Mouse (Mus musculus): ENCODE data around the gene Rbpjl. TPM values are rescaled to one million over a fixed set of nuclear protein-coding genes. Genes with fewer than 3 reads are reported as not detected.
A peak's percentile ranks its signal among the peaks of the same experiment; 100 is the strongest.

Gene Rbpjl
- total and polyA plus RNA-seq, 3 experiments = 0.18 TPM; not detected in 2

GRCm38 (mm10) chr2:164386953-164387352 is 16.0 kb upstream of the Rbpjl start:
- Histone ChIP-seq H3K79me2 (replicated peaks; ENCODE audit: control insufficient read depth, insufficient read depth, low read length) (no peaks in the 10 kb centered on the region), H3K4me3 (no peak overlapping the region), H3K27me3 (ENCODE audit: control insufficient read depth, insufficient read depth, low read length) (peaks cover 3% of the 10 kb centered on the region; the same call in 1 of the 2 replicates), H3K27ac (no peak overlapping the region), H3K9ac (ENCODE audit: low read depth, low read length) (no peak overlapping the region), H3K36me3 (ENCODE audit: control insufficient read depth, insufficient read depth, low read length) (no peaks in the 10 kb centered on the region), H3K4me1 (ENCODE audit: control insufficient read depth, insufficient read depth, low read length) (no peaks in the 10 kb centered on the region; the same call in 1 of the 2 replicates)
- intact Hi-C loops (cut with DNase I) = loop anchor here (5.0 kb wide), 1 partner anchor 285 kb away; no protein-coding TSS in a partner anchor
- no peak for DNase-seq
- 15% methylated on average over 8 of the region's 8 CpGs for WGBS
- TF ChIP-seq EP300 (IDR thresholded peaks at IDR 0.05; ENCODE audit: insufficient read depth, low read depth, low read length) (no peak), CTCF (IDR thresholded peaks at IDR 0.05) (peak; percentile 54)

DNA sequence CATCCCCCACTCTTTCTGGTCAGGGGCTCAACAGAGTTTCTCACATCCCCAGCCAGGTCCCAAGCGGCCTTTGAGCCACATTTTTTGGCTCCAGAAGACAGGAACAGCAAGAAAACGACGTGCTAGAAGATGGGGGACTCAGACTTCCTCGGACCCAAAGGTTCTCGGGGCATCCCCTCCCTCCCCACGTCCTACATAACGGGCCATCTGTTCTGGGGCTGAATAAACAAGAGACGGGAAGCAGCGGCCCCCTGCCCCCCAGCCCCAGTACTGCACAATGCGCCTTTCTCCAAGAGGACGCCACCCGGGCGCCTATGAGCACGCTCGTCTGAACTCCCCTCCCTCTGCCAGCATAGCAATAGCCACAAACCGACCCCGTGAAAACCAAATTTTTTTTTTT is 13.9 kb upstream of the Rbpjl start, which contains the start of gene Slpi:
TSS of gene Slpi (minus strand) at position 76 of the 400 bp plus-strand sequence.
- no peak for DNase-seq
- Histone ChIP-seq H3K27ac (no peak within 1 kb of the TSS), H3K4me1 (ENCODE audit: control insufficient read depth, insufficient read depth, low read length) (no peaks in the 10 kb centered on the region; the same call in 1 of the 2 replicates), H3K4me3 (peak within 1 kb of the TSS; percentile 43), H3K27me3 (ENCODE audit: control insufficient read depth, insufficient read depth, low read length) (peaks cover 3% of the 10 kb centered on the region; the same call in 1 of the 2 replicates), H3K79me2 (replicated peaks; ENCODE audit: control insufficient read depth, insufficient read depth, low read length) (no peaks in the 10 kb centered on the region), H3K36me3 (ENCODE audit: control insufficient read depth, insufficient read depth, low read length) (no peaks in the 10 kb centered on the region), H3K9ac (ENCODE audit: low read depth, low read length) (peak within 1 kb of the TSS; percentile 57)
- intact Hi-C loops (cut with DNase I) = loop anchor here (5.0 kb wide), 1 partner anchor 287 kb away; no protein-coding TSS in a partner anchor
- WGBS = 2% methylated on average over 17 of the region's 17 CpGs
- TF ChIP-seq POLR2A (IDR thresholded peaks at IDR 0.05; ENCODE audit: insufficient read depth, low read depth, low read length) (no peak), EP300 (IDR thresholded peaks at IDR 0.05; ENCODE audit: insufficient read depth, low read depth, low read length) (no peak), CTCF (IDR thresholded peaks at IDR 0.05) (no peak)

DNA sequence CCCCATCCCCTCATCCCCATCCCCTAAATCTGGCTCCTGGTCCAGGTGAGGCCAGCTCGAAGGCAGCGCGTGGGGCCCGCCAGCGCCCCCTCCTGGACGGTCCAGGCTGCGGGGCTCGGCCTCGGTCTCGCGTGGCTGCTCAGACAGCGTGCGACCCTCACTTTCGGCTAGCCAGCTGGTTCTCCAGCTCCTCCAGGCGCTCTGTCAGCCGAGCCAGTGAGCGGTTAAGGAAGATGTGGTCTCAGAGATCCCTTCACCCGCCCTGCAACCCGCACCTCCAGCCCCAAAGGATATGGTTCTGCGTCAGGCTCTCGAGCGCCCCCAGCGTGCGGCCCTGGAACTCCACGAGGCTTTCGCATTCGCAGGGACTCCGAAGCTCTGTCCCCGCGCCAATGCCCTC is 13.4 kb upstream of the Rbpjl start:
- peaks cover 3% of the 10 kb centered on the region; the same call in 1 of the 2 replicates for H3K27me3 ChIP-seq (ENCODE audit: control insufficient read depth, insufficient read depth, low read length)
- no peaks in the 10 kb centered on the region for H3K36me3 ChIP-seq (ENCODE audit: control insufficient read depth, insufficient read depth, low read length)
- H3K4me3 ChIP-seq = peak overlapping the region; percentile 43
- peak overlapping the region; percentile 57 for H3K9ac ChIP-seq (ENCODE audit: low read depth, low read length)
- WGBS = under 1% methylated on average over 30 of the region's 30 CpGs
- DNase-seq = peak; percentile 74 to 87
- TF ChIP-seq EP300 (IDR thresholded peaks at IDR 0.05; ENCODE audit: insufficient read depth, low read depth, low read length) (no peak), POLR2A (IDR thresholded peaks at IDR 0.05; ENCODE audit: insufficient read depth, low read depth, low read length) (no peak), CTCF (IDR thresholded peaks at IDR 0.05) (peak; percentile 83)
- H3K4me1 ChIP-seq (ENCODE audit: control insufficient read depth, insufficient read depth, low read length) = no peaks in the 10 kb centered on the region; the same call in 1 of the 2 replicates
- intact Hi-C loops (cut with DNase I) = loop anchor here (5.0 kb wide), 1 partner anchor 287 kb away; no protein-coding TSS in a partner anchor
- no peak overlapping the region for H3K27ac ChIP-seq
- H3K79me2 ChIP-seq (replicated peaks; ENCODE audit: control insufficient read depth, insufficient read depth, low read length) = no peaks in the 10 kb centered on the region

DNA sequence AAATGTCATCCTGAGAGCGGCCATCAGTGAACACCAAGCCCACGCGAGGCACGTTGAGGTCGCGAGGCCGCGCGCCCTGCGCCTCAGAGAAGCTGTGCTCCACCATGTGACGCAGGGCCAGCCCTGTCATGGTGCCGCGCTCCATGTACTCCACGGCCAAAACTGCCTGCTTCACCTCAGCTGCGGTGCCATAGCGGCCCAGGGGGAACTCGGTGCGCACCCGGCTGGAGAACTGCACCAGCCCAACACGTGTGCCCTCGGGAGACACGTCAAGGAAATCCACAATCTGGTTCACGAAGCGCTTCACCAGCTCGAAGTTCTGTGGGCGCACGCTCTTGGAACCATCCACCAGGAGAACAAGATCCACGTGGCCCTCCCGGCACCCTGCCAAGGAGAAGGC is 9.8 kb upstream of the Rbpjl start:
- Histone ChIP-seq H3K27ac (no peak overlapping the region), H3K9ac (ENCODE audit: low read depth, low read length) (no peak overlapping the region), H3K27me3 (ENCODE audit: control insufficient read depth, insufficient read depth, low read length) (peaks cover 3% of the 10 kb centered on the region; the same call in 1 of the 2 replicates), H3K4me3 (no peak overlapping the region), H3K36me3 (ENCODE audit: control insufficient read depth, insufficient read depth, low read length) (no peaks in the 10 kb centered on the region), H3K4me1 (ENCODE audit: control insufficient read depth, insufficient read depth, low read length) (no peaks in the 10 kb centered on the region), H3K79me2 (replicated peaks; ENCODE audit: control insufficient read depth, insufficient read depth, low read length) (no peaks in the 10 kb centered on the region)
- no peak for DNase-seq
- TF ChIP-seq CTCF (IDR thresholded peaks at IDR 0.05) = no peak
- TF ChIP-seq EP300 (IDR thresholded peaks at IDR 0.05; ENCODE audit: insufficient read depth, low read depth, low read length) = no peak
- TF ChIP-seq POLR2A (IDR thresholded peaks at IDR 0.05; ENCODE audit: insufficient read depth, low read depth, low read length) = no peak
- intact Hi-C loops (cut with DNase I) = no loop called here
- WGBS = 77% methylated on average over 29 of the region's 29 CpGs

DNA sequence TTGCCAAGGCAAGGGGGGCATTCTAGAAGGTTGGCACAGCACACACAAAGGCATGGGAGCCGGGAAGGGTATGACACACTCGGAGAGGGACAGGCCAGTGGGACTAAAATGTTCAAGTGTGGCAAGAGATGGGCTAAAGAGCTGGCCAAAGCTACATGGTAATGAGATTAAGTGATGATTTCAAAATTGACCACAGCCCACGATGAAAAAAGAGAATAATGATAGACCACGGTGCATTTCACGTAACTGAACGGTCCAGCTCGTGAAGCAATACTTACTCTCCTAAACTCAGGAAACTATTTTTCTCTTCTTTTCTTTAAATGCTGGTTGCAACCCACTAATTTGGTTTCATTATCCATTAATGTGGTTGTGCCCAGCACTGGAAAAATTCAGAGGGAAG is 6.9 kb upstream of the Rbpjl start:
- WGBS = 88% methylated on average over 7 of the region's 7 CpGs
- intact Hi-C loops (cut with DNase I) = no loop called here
- no peak overlapping the region for H3K9ac ChIP-seq (ENCODE audit: low read depth, low read length)
- H3K79me2 ChIP-seq (replicated peaks; ENCODE audit: control insufficient read depth, insufficient read depth, low read length) = no peaks in the 10 kb centered on the region
- H3K4me1 ChIP-seq (ENCODE audit: control insufficient read depth, insufficient read depth, low read length) = no peaks in the 10 kb centered on the region
- peaks cover 6% of the 10 kb centered on the region for H3K27me3 ChIP-seq (ENCODE audit: control insufficient read depth, insufficient read depth, low read length)
- H3K27ac ChIP-seq = no peak overlapping the region
- no peaks in the 10 kb centered on the region for H3K36me3 ChIP-seq (ENCODE audit: control insufficient read depth, insufficient read depth, low read length)
- no peak for TF ChIP-seq EP300 (IDR thresholded peaks at IDR 0.05; ENCODE audit: insufficient read depth, low read depth, low read length)
- TF ChIP-seq CTCF (IDR thresholded peaks at IDR 0.05) = no peak
- no peak for TF ChIP-seq POLR2A (IDR thresholded peaks at IDR 0.05; ENCODE audit: insufficient read depth, low read depth, low read length)
- no peak overlapping the region for H3K4me3 ChIP-seq
- no peak for DNase-seq

- H3K27me3 ChIP-seq (ENCODE audit: control insufficient read depth, insufficient read depth, low read length) = peaks cover 8% of the 10 kb centered on the region
- H3K4me3 ChIP-seq = no peak overlapping the region
- TF ChIP-seq EP300 (IDR thresholded peaks at IDR 0.05; ENCODE audit: insufficient read depth, low read depth, low read length) (no peak), CTCF (IDR thresholded peaks at IDR 0.05) (no peak), POLR2A (IDR thresholded peaks at IDR 0.05; ENCODE audit: insufficient read depth, low read depth, low read length) (no peak)
- no peaks in the 10 kb centered on the region for H3K36me3 ChIP-seq (ENCODE audit: control insufficient read depth, insufficient read depth, low read length)
- no peaks in the 10 kb centered on the region for H3K4me1 ChIP-seq (ENCODE audit: control insufficient read depth, insufficient read depth, low read length)
- 65% methylated on average over 12 of the region's 12 CpGs for WGBS
- DNase-seq = no peak
- intact Hi-C loops (cut with DNase I) = no loop called here
- H3K9ac ChIP-seq (ENCODE audit: low read depth, low read length) = no peak overlapping the region
- H3K79me2 ChIP-seq (replicated peaks; ENCODE audit: control insufficient read depth, insufficient read depth, low read length) = no peaks in the 10 kb centered on the region
- no peak overlapping the region for H3K27ac ChIP-seq
Measured at GRCm38 (mm10) chr2:164396911-164397310, 6.0 kb upstream of the Rbpjl start.
